Mouse (Mus musculus) frontal cortex, postnatal 36 days (tissue): ENCODE data around the gene Gpsm2.
"Not testable (repeated sequence)": the region's sequence is repeated elsewhere in the genome, so short reads cannot be mapped to it uniquely, and the experiment has no call there.

ENCODE experiments used
- DNase-seq, 2 experiments: peaks; one replicate each; pipeline ENCODE4 v3.0.0; 2022; ENCODE audit warnings: low spot score in 2 of 2

The Gpsm2 gene

GRCm38 (mm10) chr3:108727344-108727743 is 5.2 kb upstream of the Gpsm2 start:
- no peak for DNase-seq

- DNase-seq, result no peak
Observed at GRCm38 (mm10) chr3:108726413-108726812, 4.3 kb upstream of the Gpsm2 start.

GRCm38 (mm10) chr3:108721076-108721991 is 775 bp downstream of the Gpsm2 start:
- peak; percentile 48 to 49 for DNase-seq

- DNase-seq, result no peak
Observed at GRCm38 (mm10) chr3:108719761-108720160, 2.3 kb downstream of the Gpsm2 start.

- no peak for DNase-seq
Observed at GRCm38 (mm10) chr3:108719357-108719756, 2.8 kb downstream of the Gpsm2 start.

- DNase-seq, result no peak
Observed at GRCm38 (mm10) chr3:108717896-108718502, 4.1 kb downstream of the Gpsm2 start.

- no peak for DNase-seq
Observed at GRCm38 (mm10) chr3:108714837-108715236, 7.3 kb downstream of the Gpsm2 start.

GRCm38 (mm10) chr3:108713065-108713675 is 8.9 kb downstream of the Gpsm2 start:
- no peak for DNase-seq

GRCm38 (mm10) chr3:108711296-108711695 is 10.8 kb downstream of the Gpsm2 start:
- no peak for DNase-seq

GRCm38 (mm10) chr3:108702789-108703188 is 19.3 kb downstream of the Gpsm2 start:
- DNase-seq, result no peak

GRCm38 (mm10) chr3:108701256-108701655 is 20.9 kb downstream of the Gpsm2 start:
- no peak for DNase-seq

GRCm38 (mm10) chr3:108699786-108700185 is 22.3 kb downstream of the Gpsm2 start:
- DNase-seq, result no peak

- DNase-seq, result no peak
Observed at GRCm38 (mm10) chr3:108698662-108699061, 23.4 kb downstream of the Gpsm2 start.

GRCm38 (mm10) chr3:108694321-108694720 is 27.8 kb downstream of the Gpsm2 start:
- peak in 1 of 2 experiments; percentile 15 for DNase-seq

- no peak for DNase-seq
Observed at GRCm38 (mm10) chr3:108689979-108690378, 32.1 kb downstream of the Gpsm2 start.

GRCm38 (mm10) chr3:108689446-108689845 is 32.7 kb downstream of the Gpsm2 start:
- DNase-seq, result no peak

GRCm38 (mm10) chr3:108689015-108689441 is 33.1 kb downstream of the Gpsm2 start:
- no peak for DNase-seq

- no peak for DNase-seq
Observed at GRCm38 (mm10) chr3:108685701-108686100, 36.4 kb downstream of the Gpsm2 start.

- not testable (repeated sequence) for DNase-seq
Observed at GRCm38 (mm10) chr3:108683597-108683996, 38.5 kb downstream of the Gpsm2 start.

- DNase-seq, result no peak
Observed at GRCm38 (mm10) chr3:108681004-108681403, 41.1 kb downstream of the Gpsm2 start.

GRCm38 (mm10) chr3:108676616-108677015 is 45.5 kb downstream of the Gpsm2 start:
- DNase-seq, result no peak

- DNase-seq, result no peak
Observed at GRCm38 (mm10) chr3:108660941-108661340, 61.2 kb downstream of the Gpsm2 start.

GRCm38 (mm10) chr3:108658612-108659011 is 63.5 kb downstream of the Gpsm2 start:
- no peak for DNase-seq
